Mouse (Mus musculus) hindbrain, embryonic 15.5 days (tissue): ENCODE measurements around the gene Me1. TPM values are rescaled to one million over a fixed set of nuclear protein-coding genes. Genes with fewer than 3 reads are reported as not detected.

ENCODE experiments used
- ATAC-seq: fragments of 200-750 bp; cut with Nextera tagmentation; 2 replicates; pipeline ENCODE4 v1.8.0; 2017; ENCODE audit warnings: low read depth, moderate number of reproducible peaks, moderate TSS enrichment; ENCODE audit not compliant: low FRiP score
- H3K27ac ChIP-seq: fragments of 300-500 bp; sonication (generic); replicated peaks from 2 replicates; pipeline ENCODE4 v1.5.1; 2015; ENCODE audit warnings: mild to moderate bottlenecking, inconsistent platforms
- H3K27me3 ChIP-seq: fragments of 300-500 bp; sonication (generic); 2 replicates; pipeline ENCODE4 v1.6.1; 2015; ENCODE audit warnings: control low read depth, inconsistent platforms
- H3K36me3 ChIP-seq: fragments of 300-500 bp; sonication (generic); 2 replicates; pipeline ENCODE4 v1.6.1; 2015; ENCODE audit warnings: control low read depth, inconsistent platforms
- H3K4me1 ChIP-seq: fragments of 300-500 bp; sonication (generic); replicated peaks from 2 replicates; pipeline ENCODE4 v1.6.1; 2015; ENCODE audit warnings: control low read depth, inconsistent platforms
- H3K4me2 ChIP-seq: fragments of 300-500 bp; sonication (generic); 2 replicates; pipeline ENCODE4 v1.6.1; 2015; ENCODE audit warnings: moderate library complexity, mild to moderate bottlenecking, inconsistent platforms
- H3K4me3 ChIP-seq: fragments of 300-500 bp; sonication (generic); 2 replicates; pipeline ENCODE4 v1.5.1; 2015; ENCODE audit warnings: mild to moderate bottlenecking, inconsistent platforms
- H3K9ac ChIP-seq: fragments of 300-500 bp; sonication (generic); 2 replicates; pipeline ENCODE4 v1.6.1; 2015; ENCODE audit warnings: inconsistent platforms
- H3K9me3 ChIP-seq: fragments of 300-500 bp; sonication (generic); 2 replicates; pipeline ENCODE4 v1.6.1; 2016; ENCODE audit warnings: control low read depth, inconsistent platforms
- WGBS: fragments of 180-500 bp; shearing (Covaris S2); methylation state at CpG from one replicate; pipeline ENCODE4 v1.1.7; 2015; 5-methylcytosine and 5-hydroxymethylcytosine counted together
- polyA plus RNA-seq: library from polyadenylated mRNA; unstranded; fragments of >200 nt; fragmentation: Nextera tagmentation; extraction: Ambion mirVana; gene quantifications from 2 replicates; pipeline ENCODE4 v1.2.1, GENCODE M21; 2015

Me1 gene
- 49.8 and 52.6 TPM in 2 replicates for polyA plus RNA-seq

- H3K9me3 ChIP-seq: no peaks in the 10 kb centered on the region
- WGBS: under 1% methylated on average over 26 of the region's 46 CpGs
- H3K27me3 ChIP-seq: no peaks in the 10 kb centered on the region
- no peaks in the 10 kb centered on the region for H3K36me3 ChIP-seq
- H3K4me2 ChIP-seq: peak within 1 kb of the TSS; percentile 81
- 0 out of 2 replicates have a peak, but pooled peaks cover 8% of the 10 kb centered on the region for H3K4me1 ChIP-seq
- peak within 1 kb of the TSS; percentile 81 for H3K27ac ChIP-seq
- ATAC-seq: peak; percentile 82
- H3K4me3 ChIP-seq: peak within 1 kb of the TSS; percentile 97
- H3K9ac ChIP-seq: peak within 1 kb of the TSS; percentile 99
Observed at GRCm38 (mm10) chr9:86695818-86696261, at the start of gene Me1. Gene Me1 (minus strand): TSS chr9:86695953.

GRCm38 (mm10) chr9:86744041-86744440 is 48.3 kb upstream of the Me1 start:
- H3K27ac ChIP-seq: no peak overlapping the region
- H3K4me3 ChIP-seq: peak overlapping the region; percentile 40
- H3K4me2 ChIP-seq: peak overlapping the region; percentile 76
- no peak for ATAC-seq
- no peaks in the 10 kb centered on the region for H3K27me3 ChIP-seq
- peak overlapping the region; percentile 38; the same call in 1 of the 2 replicates for H3K9ac ChIP-seq
- H3K36me3 ChIP-seq: no peaks in the 10 kb centered on the region
- peaks cover 16% of the 10 kb centered on the region for H3K4me1 ChIP-seq
- no peaks in the 10 kb centered on the region for H3K9me3 ChIP-seq
- 37% methylated on average over 5 of the region's 5 CpGs for WGBS

DNA sequence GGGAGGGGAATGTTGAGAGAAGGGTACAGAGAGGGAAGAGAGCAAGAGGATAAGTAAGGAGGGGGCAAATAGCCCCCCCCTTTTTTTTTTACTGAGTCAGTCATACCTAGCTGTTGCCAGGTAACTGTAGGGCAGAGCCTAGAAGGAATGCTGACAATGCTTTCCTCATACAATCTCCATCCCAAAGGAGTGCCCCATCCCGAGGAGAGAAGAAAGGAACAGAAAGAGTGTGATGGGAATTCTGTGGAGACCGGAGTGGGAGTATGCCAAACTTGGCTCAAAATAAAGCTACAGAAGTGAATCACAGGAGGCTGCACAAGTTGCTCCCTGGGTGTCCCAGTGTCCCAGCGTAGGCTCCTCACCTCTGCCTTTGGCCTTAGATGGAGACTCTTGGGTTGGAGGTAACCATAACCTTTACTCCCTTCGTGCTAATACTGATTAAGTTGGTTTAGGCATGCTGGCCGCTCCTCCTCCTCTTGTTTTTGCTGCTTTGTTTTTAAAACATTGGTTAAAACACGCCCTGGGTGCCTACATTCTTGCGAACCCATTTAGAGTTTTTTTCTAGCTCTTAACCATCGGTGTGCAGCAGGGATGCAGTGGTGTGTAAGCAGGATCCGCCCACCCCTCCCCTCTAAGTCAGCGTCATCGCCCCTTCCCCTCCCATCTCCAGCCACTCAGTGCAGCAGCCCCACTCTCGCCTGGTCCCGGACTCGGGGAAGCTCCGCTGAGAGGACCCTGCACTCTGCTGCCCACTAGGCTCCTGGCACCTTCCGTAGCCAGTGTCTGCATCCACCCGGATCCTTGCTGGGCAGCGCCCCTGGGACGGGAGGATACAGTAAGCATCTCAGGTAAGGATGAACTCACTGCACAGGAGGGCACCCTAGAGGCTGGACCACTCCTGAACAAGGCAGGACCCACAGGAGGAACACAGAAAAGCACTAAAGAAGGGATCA is 47.5 kb upstream of the Me1 start, which contains the start of gene Prss35:
Gene Prss35 (plus strand): TSS at position 691 of the 953 bp plus-strand sequence.
- Histone ChIP-seq H3K4me1 (peaks cover 16% of the 10 kb centered on the region), H3K27me3 (no peaks in the 10 kb centered on the region), H3K27ac (no peak within 1 kb of the TSS), H3K9me3 (no peaks in the 10 kb centered on the region), H3K36me3 (no peaks in the 10 kb centered on the region), H3K4me3 (peak within 1 kb of the TSS; percentile 40), H3K4me2 (peak within 1 kb of the TSS; percentile 76), H3K9ac (peak within 1 kb of the TSS; percentile 38)
- 1% methylated on average over 19 of the region's 19 CpGs for WGBS
- peak; percentile 86 for ATAC-seq

DNA sequence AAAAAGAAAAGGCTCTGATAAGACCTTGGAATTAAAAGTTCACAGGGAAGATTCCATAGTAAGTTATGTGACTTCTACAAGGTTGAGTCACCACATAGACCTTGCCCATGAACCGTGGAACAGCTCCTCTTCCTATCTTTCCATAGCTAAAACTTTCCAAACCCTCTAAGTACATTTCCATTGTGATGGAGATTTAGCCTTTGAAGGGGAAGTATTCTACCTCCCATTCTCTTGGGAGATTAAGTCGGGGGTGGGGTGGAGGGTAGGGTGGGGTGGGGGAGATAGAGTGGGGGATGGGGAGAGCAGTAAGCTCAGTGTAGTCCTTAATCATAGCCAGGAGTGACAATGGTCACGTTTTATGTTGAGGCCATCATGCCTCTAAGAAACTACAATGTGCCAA is 44.2 kb upstream of the Me1 start:
- peaks cover 13% of the 10 kb centered on the region for H3K4me1 ChIP-seq
- H3K36me3 ChIP-seq: no peaks in the 10 kb centered on the region
- H3K9ac ChIP-seq: no peak overlapping the region
- H3K27ac ChIP-seq: no peak overlapping the region
- H3K4me3 ChIP-seq: no peak overlapping the region
- no peak for ATAC-seq
- no peak overlapping the region for H3K4me2 ChIP-seq
- no peaks in the 10 kb centered on the region for H3K9me3 ChIP-seq
- no peaks in the 10 kb centered on the region for H3K27me3 ChIP-seq
- WGBS: 31% methylated on average over 3 of the region's 3 CpGs

GRCm38 (mm10) chr9:86738801-86739200 is 43.0 kb upstream of the Me1 start:
- Histone ChIP-seq H3K9ac (no peak overlapping the region), H3K27me3 (no peaks in the 10 kb centered on the region), H3K36me3 (no peaks in the 10 kb centered on the region), H3K9me3 (no peaks in the 10 kb centered on the region), H3K27ac (no peak overlapping the region), H3K4me1 (peaks cover 10% of the 10 kb centered on the region), H3K4me3 (no peak overlapping the region), H3K4me2 (no peak overlapping the region)
- WGBS: 94% methylated on average over 8 of the region's 8 CpGs
- ATAC-seq: no peak

DNA sequence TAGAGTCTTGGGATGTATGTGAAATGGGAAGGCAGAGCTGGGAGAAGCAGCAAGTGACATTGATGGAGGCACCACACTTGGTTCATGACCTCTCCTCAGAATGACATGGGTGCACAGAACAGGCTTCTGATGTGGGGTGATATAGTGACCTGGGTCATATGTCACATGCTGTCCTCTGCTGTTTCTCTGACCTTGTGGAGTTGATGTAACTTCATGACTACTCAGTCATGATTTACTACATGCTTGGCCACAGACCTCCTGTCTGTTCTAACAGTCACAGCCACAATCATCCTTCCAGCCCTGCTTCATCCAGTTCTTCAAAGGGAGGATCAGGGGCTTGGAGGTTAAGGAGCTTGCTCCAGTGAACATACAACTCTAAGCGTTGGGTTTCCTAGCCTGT is 42.3 kb upstream of the Me1 start:
- no peak overlapping the region for H3K27ac ChIP-seq
- no peak for ATAC-seq
- WGBS: 92% methylated on average over 1 of the region's 1 CpGs

GRCm38 (mm10) chr9:86736991-86737390 is 41.2 kb upstream of the Me1 start:
- Histone ChIP-seq H3K4me3 (no peak overlapping the region), H3K9ac (no peak overlapping the region), H3K4me2 (no peak overlapping the region), H3K36me3 (no peaks in the 10 kb centered on the region), H3K9me3 (no peaks in the 10 kb centered on the region), H3K27me3 (no peaks in the 10 kb centered on the region), H3K4me1 (no peaks in the 10 kb centered on the region), H3K27ac (no peak overlapping the region)
- 95% methylated on average over 4 of the region's 4 CpGs for WGBS
- ATAC-seq: no peak

More for the DNA sequence above, 42.3 kb upstream of the Me1 start:
- Histone ChIP-seq H3K4me2 (no peak overlapping the region), H3K9ac (no peak overlapping the region), H3K4me1 (peaks cover 3% of the 10 kb centered on the region), H3K36me3 (no peaks in the 10 kb centered on the region), H3K4me3 (no peak overlapping the region), H3K27me3 (no peaks in the 10 kb centered on the region), H3K9me3 (no peaks in the 10 kb centered on the region)

DNA sequence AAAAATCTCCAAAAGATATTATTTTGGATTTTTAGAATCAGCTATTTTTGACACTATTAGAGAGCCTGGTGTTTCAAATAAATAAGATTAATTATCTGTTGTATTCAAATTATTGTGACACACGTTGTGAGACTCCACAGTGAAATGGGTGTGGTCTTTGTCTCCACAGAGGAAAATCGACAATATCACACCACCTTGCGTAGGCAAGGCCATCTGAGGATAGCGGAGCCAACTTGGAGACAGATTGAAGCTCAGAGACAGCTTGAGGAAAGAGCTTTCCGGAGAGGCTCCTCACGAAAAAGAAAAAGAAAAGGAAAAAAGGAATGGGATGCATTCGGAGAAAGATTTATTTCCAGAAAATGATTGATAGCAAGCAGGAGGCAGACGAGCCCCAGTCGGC is 39.0 kb upstream of the Me1 start:
- H3K27me3 ChIP-seq: no peaks in the 10 kb centered on the region
- no peak for ATAC-seq
- 74% methylated on average over 9 of the region's 9 CpGs for WGBS
- no peaks in the 10 kb centered on the region for H3K9me3 ChIP-seq
- no peaks in the 10 kb centered on the region for H3K4me1 ChIP-seq
- H3K4me2 ChIP-seq: no peak overlapping the region
- H3K36me3 ChIP-seq: no peaks in the 10 kb centered on the region
- no peak overlapping the region for H3K27ac ChIP-seq
- no peak overlapping the region for H3K4me3 ChIP-seq
- no peak overlapping the region for H3K9ac ChIP-seq

- no peaks in the 10 kb centered on the region for H3K36me3 ChIP-seq
- no peak overlapping the region for H3K9ac ChIP-seq
- no peaks in the 10 kb centered on the region for H3K27me3 ChIP-seq
- no peak overlapping the region for H3K4me2 ChIP-seq
- H3K27ac ChIP-seq: no peak overlapping the region
- no peak overlapping the region for H3K4me3 ChIP-seq
- no peak for ATAC-seq
- H3K4me1 ChIP-seq: no peaks in the 10 kb centered on the region
- no peaks in the 10 kb centered on the region for H3K9me3 ChIP-seq
Observed at GRCm38 (mm10) chr9:86734357-86734756, 38.6 kb upstream of the Me1 start.

GRCm38 (mm10) chr9:86729811-86730210 is 34.1 kb upstream of the Me1 start:
- ATAC-seq: no peak
- Histone ChIP-seq H3K36me3 (no peaks in the 10 kb centered on the region), H3K4me2 (no peak overlapping the region), H3K4me1 (peaks cover 6% of the 10 kb centered on the region; the same call in 1 of the 2 replicates), H3K4me3 (no peak overlapping the region), H3K9me3 (no peaks in the 10 kb centered on the region), H3K9ac (no peak overlapping the region), H3K27me3 (no peaks in the 10 kb centered on the region), H3K27ac (no peak overlapping the region)
- WGBS: 92% methylated on average over 3 of the region's 3 CpGs

- H3K27ac ChIP-seq: no peak overlapping the region
- peaks cover 6% of the 10 kb centered on the region; the same call in 1 of the 2 replicates for H3K4me1 ChIP-seq
- no peaks in the 10 kb centered on the region for H3K36me3 ChIP-seq
- no peak overlapping the region for H3K4me2 ChIP-seq
- no peak overlapping the region for H3K4me3 ChIP-seq
- no peak for ATAC-seq
- H3K9me3 ChIP-seq: no peaks in the 10 kb centered on the region
- no peak overlapping the region for H3K9ac ChIP-seq
- no peaks in the 10 kb centered on the region for H3K27me3 ChIP-seq
- WGBS: 66% methylated on average over 1 of the region's 1 CpGs
Observed at GRCm38 (mm10) chr9:86729084-86729483, 33.3 kb upstream of the Me1 start.

GRCm38 (mm10) chr9:86728214-86728814 is 32.6 kb upstream of the Me1 start:
- ATAC-seq: no peak
- no peaks in the 10 kb centered on the region for H3K9me3 ChIP-seq
- H3K4me1 ChIP-seq: peaks cover 6% of the 10 kb centered on the region; the same call in 1 of the 2 replicates
- H3K27me3 ChIP-seq: no peaks in the 10 kb centered on the region
- H3K4me2 ChIP-seq: no peak overlapping the region
- H3K27ac ChIP-seq: no peak overlapping the region
- H3K36me3 ChIP-seq: no peaks in the 10 kb centered on the region
- no peak overlapping the region for H3K9ac ChIP-seq
- no peak overlapping the region for H3K4me3 ChIP-seq
- 92% methylated on average over 10 of the region's 10 CpGs for WGBS
